Mouse (Mus musculus): ENCODE data around the gene Susd1. TPM values are rescaled to one million over a fixed set of nuclear protein-coding genes. Genes with fewer than 3 reads are reported as not detected.

Gene Susd1
- polyA plus RNA-seq, 1 experiment from 2014 or later, result 3.6 TPM

DNA sequence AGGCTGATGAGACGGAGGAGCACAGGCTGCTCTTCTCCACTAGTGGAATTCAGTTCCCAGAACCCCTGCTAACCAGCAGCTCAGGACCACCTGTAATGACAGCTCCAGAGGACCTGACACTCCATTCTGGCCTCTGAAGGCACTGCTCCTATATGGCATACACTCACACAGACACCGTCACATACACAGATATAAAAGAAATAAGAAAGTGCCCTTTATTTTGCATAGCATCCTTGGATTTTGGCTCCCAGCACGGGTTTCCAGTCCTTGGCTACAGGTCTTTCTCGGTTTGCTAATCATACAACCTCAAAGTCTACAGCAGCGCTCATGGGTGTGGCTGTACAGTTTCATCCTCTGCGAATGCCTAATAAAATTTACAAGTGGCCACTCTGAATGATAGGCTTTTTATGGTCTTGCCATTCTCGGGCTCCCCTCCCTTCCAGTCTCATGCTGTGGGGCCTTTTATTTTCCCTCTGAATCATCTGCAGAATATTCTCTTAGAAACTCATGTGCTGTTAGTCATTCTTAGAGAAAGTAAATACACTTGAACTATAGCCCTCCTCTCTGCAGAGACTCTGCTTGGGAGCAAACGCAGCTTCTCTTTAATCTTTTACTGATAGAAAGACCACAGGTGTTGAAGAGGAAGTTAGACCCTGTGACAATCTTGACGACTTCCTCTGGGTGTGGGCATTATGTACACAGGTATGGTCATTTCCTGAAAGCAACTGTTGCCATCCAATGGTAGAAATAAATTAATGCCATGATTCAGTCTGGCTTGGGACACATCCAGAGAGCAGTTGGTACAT is 119.1 kb downstream of the Susd1 start:
- Histone ChIP-seq H3K27ac (replicated peaks in 1 of 2; ENCODE audit: control insufficient read depth in 1 of 2, insufficient read depth in 1 of 2, low read depth in 2 of 2, low read length in 2 of 2) (no peak overlapping the region), H3K9ac (ENCODE audit: low read length) (no peak overlapping the region), H3K36me3 (ENCODE audit: control insufficient read depth, insufficient read depth, low read length) (no peaks in the 10 kb centered on the region), H3K4me2 (ENCODE audit: low read length) (no peak overlapping the region), H3K4me3 (ENCODE audit: control insufficient read depth in 1 of 2, insufficient read depth in 1 of 2, low read depth in 1 of 2, low read length in 2 of 2) (no peak overlapping the region), H3K9me3 (ENCODE audit: control insufficient read depth, low read length) (no peaks in the 10 kb centered on the region), H3K4me1 (ENCODE audit: control insufficient read depth in 2 of 2, insufficient read depth in 2 of 2, low read length in 2 of 2) (peaks cover 23 to 31% of the 10 kb centered on the region in 2 experiments), H3K27me3 (ENCODE audit: control insufficient read depth, insufficient read depth, low read length) (no peaks in the 10 kb centered on the region)
- WGBS, result 66% methylated on average over 9 of the region's 9 CpGs
- no peak for ATAC-seq (ENCODE audit: insufficient number of reproducible peaks, insufficient read depth, low FRiP score, low read depth)

DNA sequence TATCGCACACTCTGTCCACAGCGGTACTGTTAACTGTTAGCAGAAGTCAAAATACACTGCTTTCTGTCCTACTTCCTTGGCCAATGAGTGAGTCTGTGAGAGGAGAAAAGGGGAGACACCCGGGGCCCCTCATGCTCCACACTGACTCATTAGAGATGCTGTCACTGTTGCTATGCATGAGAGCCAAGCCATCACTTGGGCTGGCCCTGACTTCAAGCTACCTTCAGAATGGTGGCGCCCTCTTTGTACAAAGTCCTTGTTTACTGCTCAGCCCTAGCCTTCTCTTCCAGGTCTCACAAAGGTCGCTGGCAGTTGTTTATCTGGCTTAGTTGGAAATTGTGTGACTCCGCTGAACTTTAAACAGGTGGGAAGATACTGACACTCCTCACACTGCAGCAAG is 119.8 kb downstream of the Susd1 start:
- Histone ChIP-seq H3K36me3 (ENCODE audit: control insufficient read depth, insufficient read depth, low read length) (no peaks in the 10 kb centered on the region), H3K27ac (replicated peaks in 1 of 2; ENCODE audit: control insufficient read depth in 1 of 2, insufficient read depth in 1 of 2, low read depth in 2 of 2, low read length in 2 of 2) (no peak overlapping the region), H3K9me3 (ENCODE audit: control insufficient read depth, low read length) (no peaks in the 10 kb centered on the region), H3K4me1 (ENCODE audit: control insufficient read depth in 2 of 2, insufficient read depth in 2 of 2, low read length in 2 of 2) (peaks cover 23 to 30% of the 10 kb centered on the region in 2 experiments), H3K9ac (ENCODE audit: low read length) (no peak overlapping the region), H3K4me2 (ENCODE audit: low read length) (no peak overlapping the region), H3K27me3 (ENCODE audit: control insufficient read depth, insufficient read depth, low read length) (no peaks in the 10 kb centered on the region), H3K4me3 (ENCODE audit: control insufficient read depth in 1 of 2, insufficient read depth in 1 of 2, low read depth in 1 of 2, low read length in 2 of 2) (no peak overlapping the region)
- whole genome bisulfite sequencing, result 70% methylated on average over 6 of the region's 6 CpGs
- ATAC-seq (ENCODE audit: insufficient number of reproducible peaks, insufficient read depth, low FRiP score, low read depth), result no peak

DNA sequence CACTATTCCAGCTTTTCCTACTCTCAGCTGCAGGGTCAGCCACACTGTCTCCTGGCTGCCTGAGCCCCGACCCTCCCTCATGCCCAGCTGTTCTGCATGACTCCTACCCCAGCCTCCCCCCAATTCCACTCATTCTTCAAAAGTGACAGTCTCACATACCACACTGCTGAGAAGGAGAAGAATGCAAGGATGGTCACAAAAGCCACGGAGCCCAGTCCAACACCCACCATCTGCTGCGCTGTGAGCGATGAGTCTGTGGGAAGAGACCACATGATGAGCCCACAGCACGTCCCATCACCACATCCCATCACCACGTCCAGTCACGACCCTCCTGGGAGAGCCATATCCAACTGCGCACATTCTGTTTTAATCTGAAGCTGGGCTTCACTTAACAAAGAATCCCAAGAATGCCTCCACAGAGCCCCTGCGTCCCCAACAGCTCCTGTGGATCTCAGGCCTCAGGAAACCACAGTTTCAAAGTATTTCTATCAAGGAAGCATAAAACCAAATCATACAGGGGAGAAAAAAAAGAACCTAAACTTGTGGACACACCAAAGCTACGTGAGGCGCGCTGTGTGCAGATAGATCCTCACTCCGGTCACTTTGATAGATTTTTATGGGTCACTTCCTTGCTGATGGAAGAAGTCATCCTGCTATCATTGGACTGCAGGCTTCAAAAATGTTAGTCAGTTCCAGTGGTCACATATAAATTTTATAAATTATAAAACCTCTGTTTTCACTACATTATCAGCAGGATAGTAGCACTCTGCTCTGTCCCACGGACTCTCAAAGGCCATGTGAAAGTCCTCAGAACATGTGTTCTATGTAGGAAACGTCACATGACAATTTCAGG is 122.7 kb downstream of the Susd1 start:
- no peaks in the 10 kb centered on the region for H3K27me3 ChIP-seq (ENCODE audit: control insufficient read depth, insufficient read depth, low read length)
- no peaks in the 10 kb centered on the region for H3K36me3 ChIP-seq (ENCODE audit: control insufficient read depth, insufficient read depth, low read length)
- peak overlapping the region; percentile 9 to 10; a peak in 2 of 4 replicates for H3K27ac ChIP-seq (replicated peaks in 1 of 2; ENCODE audit: control insufficient read depth in 1 of 2, insufficient read depth in 1 of 2, low read depth in 2 of 2, low read length in 2 of 2)
- peak; percentile 30; the same call in 1 of the 2 replicates for ATAC-seq (ENCODE audit: insufficient number of reproducible peaks, insufficient read depth, low FRiP score, low read depth)
- H3K9ac ChIP-seq (ENCODE audit: low read length), result no peak overlapping the region
- no peaks in the 10 kb centered on the region for H3K9me3 ChIP-seq (ENCODE audit: control insufficient read depth, low read length)
- 37% methylated on average over 15 of the region's 15 CpGs for WGBS
- H3K4me3 ChIP-seq (ENCODE audit: control insufficient read depth in 1 of 2, insufficient read depth in 1 of 2, low read depth in 1 of 2, low read length in 2 of 2), result 0 out of 4 replicates have a peak overlapping the region, but pooled peaks of 1 of the 2 experiments have one; percentile 7
- peak overlapping the region; percentile 45 for H3K4me2 ChIP-seq (ENCODE audit: low read length)
- peaks cover 14 to 20% of the 10 kb centered on the region in 2 experiments for H3K4me1 ChIP-seq (ENCODE audit: control insufficient read depth in 2 of 2, insufficient read depth in 2 of 2, low read length in 2 of 2)

DNA sequence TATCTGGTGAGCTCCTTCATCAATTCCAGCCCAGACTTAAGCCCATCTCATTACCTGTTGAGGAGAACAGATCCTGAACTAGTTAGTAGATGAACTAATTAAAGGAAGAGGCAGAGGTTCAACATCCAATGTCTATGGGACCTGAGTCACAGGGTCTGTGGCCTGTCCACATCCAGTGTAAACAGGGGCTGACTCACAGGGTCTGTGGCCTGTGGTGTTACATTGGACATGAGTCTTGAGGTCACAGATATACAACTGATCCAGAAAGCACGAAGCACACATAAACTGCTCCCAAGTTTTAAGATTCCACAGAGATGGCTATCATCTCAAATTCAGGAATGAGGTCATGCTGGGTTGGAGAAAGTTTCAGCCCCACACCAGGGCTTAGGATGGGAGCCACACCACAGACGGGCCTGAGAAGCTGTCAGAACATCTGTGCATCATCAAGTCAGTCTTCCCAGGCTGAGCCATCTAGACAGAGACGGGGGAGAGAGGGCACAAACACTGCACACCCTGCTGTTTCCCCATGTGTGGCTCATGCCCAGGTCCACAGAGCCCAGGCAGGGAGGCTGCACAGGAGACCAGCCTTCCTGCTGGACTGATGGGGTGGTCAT is 123.4 kb downstream of the Susd1 start:
- Histone ChIP-seq H3K4me2 (ENCODE audit: low read length) (peak overlapping the region; percentile 45), H3K27ac (replicated peaks in 1 of 2; ENCODE audit: control insufficient read depth in 1 of 2, insufficient read depth in 1 of 2, low read depth in 2 of 2, low read length in 2 of 2) (peak overlapping the region in 1 of 2 experiments; percentile 9; a peak in 1 of 4 replicates)

DNA sequence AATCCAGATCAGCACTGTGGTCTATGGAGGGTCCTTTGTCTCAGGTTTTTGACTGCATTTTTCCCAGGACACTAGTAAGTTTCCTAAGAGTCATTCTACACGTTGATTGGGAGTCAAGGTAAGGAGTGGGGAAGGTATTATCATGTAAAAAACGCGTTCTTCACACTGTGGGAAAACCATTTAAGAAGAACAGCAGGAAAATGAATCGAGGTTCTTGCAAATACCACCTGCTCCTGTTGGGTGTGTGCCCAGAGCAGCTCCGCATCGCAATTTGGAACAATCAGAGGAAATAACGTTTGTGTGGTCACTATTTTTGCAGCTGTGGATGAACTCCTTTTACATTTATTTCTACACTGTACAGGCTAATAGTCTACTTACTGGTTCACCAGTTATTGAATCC is 125.5 kb downstream of the Susd1 start:
- Histone ChIP-seq H3K4me2 (ENCODE audit: low read length) (no peak overlapping the region), H3K36me3 (ENCODE audit: control insufficient read depth, insufficient read depth, low read length) (no peaks in the 10 kb centered on the region), H3K4me1 (ENCODE audit: control insufficient read depth in 2 of 2, insufficient read depth in 2 of 2, low read length in 2 of 2) (peaks cover 11 to 14% of the 10 kb centered on the region in 2 experiments), H3K27me3 (ENCODE audit: control insufficient read depth, insufficient read depth, low read length) (no peaks in the 10 kb centered on the region), H3K4me3 (ENCODE audit: control insufficient read depth in 1 of 2, insufficient read depth in 1 of 2, low read depth in 1 of 2, low read length in 2 of 2) (no peak overlapping the region), H3K27ac (replicated peaks in 1 of 2; ENCODE audit: control insufficient read depth in 1 of 2, insufficient read depth in 1 of 2, low read depth in 2 of 2, low read length in 2 of 2) (no peak overlapping the region; a peak in 1 of 4 replicates), H3K9ac (ENCODE audit: low read length) (no peak overlapping the region), H3K9me3 (ENCODE audit: control insufficient read depth, low read length) (no peaks in the 10 kb centered on the region)
- no peak for ATAC-seq (ENCODE audit: insufficient number of reproducible peaks, insufficient read depth, low FRiP score, low read depth)
- 59% methylated on average over 7 of the region's 7 CpGs for WGBS

More for the DNA sequence above, 123.4 kb downstream of the Susd1 start:
- ATAC-seq (ENCODE audit: insufficient number of reproducible peaks, insufficient read depth, low FRiP score, low read depth), result 0 out of 2 replicates have a peak, but pooled peaks have one; percentile 44
- Histone ChIP-seq H3K27me3 (ENCODE audit: control insufficient read depth, insufficient read depth, low read length) (no peaks in the 10 kb centered on the region), H3K4me1 (ENCODE audit: control insufficient read depth in 2 of 2, insufficient read depth in 2 of 2, low read length in 2 of 2) (peaks cover 14 to 20% of the 10 kb centered on the region in 2 experiments), H3K9me3 (ENCODE audit: control insufficient read depth, low read length) (no peaks in the 10 kb centered on the region), H3K4me3 (ENCODE audit: control insufficient read depth in 1 of 2, insufficient read depth in 1 of 2, low read depth in 1 of 2, low read length in 2 of 2) (no peak overlapping the region), H3K36me3 (ENCODE audit: control insufficient read depth, insufficient read depth, low read length) (no peaks in the 10 kb centered on the region), H3K9ac (ENCODE audit: low read length) (no peak overlapping the region)
- WGBS, result 41% methylated on average over 3 of the region's 3 CpGs

DNA sequence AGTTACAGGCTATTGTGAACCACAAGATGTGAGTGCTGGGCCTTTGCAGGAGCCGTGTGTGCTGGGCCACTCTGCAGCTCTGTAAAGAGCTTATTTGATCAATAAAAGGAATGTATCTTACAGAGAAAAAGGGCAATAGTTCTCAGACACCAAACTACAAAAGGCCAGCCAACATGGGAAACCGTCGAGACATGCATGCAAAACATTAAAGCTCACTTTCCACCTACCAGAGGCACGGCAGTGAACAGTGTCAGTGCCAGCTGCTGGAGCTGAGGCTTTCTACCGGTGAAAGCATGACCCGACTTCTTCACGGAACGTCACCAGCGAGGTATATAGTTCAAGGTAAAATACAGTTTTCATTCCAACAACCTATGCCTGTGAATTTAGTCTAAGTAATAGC is 127.8 kb downstream of the Susd1 start:
- 93% methylated on average over 9 of the region's 9 CpGs for WGBS
- Histone ChIP-seq H3K9me3 (ENCODE audit: control insufficient read depth, low read length) (no peaks in the 10 kb centered on the region), H3K4me2 (ENCODE audit: low read length) (no peak overlapping the region), H3K4me3 (ENCODE audit: control insufficient read depth in 1 of 2, insufficient read depth in 1 of 2, low read depth in 1 of 2, low read length in 2 of 2) (no peak overlapping the region), H3K36me3 (ENCODE audit: control insufficient read depth, insufficient read depth, low read length) (no peaks in the 10 kb centered on the region), H3K4me1 (ENCODE audit: control insufficient read depth in 2 of 2, insufficient read depth in 2 of 2, low read length in 2 of 2) (peaks cover 7 to 8% of the 10 kb centered on the region in 2 experiments), H3K27ac (replicated peaks in 1 of 2; ENCODE audit: control insufficient read depth in 1 of 2, insufficient read depth in 1 of 2, low read depth in 2 of 2, low read length in 2 of 2) (no peak overlapping the region), H3K27me3 (ENCODE audit: control insufficient read depth, insufficient read depth, low read length) (no peaks in the 10 kb centered on the region), H3K9ac (ENCODE audit: low read length) (no peak overlapping the region)
- no peak for ATAC-seq (ENCODE audit: insufficient number of reproducible peaks, insufficient read depth, low FRiP score, low read depth)

DNA sequence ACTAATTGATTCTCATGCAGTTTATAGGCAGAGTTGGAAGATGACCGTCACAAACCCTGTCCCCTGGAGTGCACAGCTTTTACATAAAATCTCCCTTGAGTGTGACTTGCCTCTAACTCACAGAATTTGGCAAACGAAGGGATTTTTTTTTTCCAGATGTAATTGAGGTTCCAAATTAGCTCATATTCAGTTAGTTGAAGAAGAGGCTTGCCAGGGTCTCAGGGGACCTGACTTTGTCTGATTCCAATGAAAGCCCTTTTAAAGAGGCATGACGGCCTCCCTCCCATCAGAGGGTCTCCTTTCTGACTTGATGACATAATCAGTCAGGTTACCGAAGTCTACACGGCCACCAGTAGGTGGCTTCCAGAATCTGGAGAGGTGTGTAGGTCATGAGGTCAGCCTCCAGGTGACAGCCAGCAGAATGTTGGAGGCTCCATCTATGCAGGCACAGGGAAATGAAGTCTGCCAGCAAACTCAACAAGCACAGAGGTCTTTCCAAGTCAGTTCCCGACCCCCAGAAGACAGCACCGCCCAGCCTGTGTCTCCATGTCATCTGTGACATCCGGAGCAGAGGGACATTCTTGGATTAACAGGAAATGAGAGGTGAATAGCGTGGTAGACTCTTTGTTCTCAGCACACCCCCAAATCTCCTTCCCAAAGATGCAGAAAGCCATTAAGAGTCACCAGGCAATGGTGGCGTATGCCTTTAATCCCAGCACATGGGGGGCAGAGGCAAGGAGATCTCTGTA is 130.4 kb downstream of the Susd1 start:
- H3K4me3 ChIP-seq (ENCODE audit: control insufficient read depth in 1 of 2, insufficient read depth in 1 of 2, low read depth in 1 of 2, low read length in 2 of 2), result no peak overlapping the region
- no peak overlapping the region for H3K9ac ChIP-seq (ENCODE audit: low read length)
- H3K4me2 ChIP-seq (ENCODE audit: low read length), result no peak overlapping the region
- no peaks in the 10 kb centered on the region for H3K36me3 ChIP-seq (ENCODE audit: control insufficient read depth, insufficient read depth, low read length)
- ATAC-seq (ENCODE audit: insufficient number of reproducible peaks, insufficient read depth, low FRiP score, low read depth), result no peak
- WGBS, result 79% methylated on average over 10 of the region's 10 CpGs
- H3K9me3 ChIP-seq (ENCODE audit: control insufficient read depth, low read length), result no peaks in the 10 kb centered on the region
- no peaks in the 10 kb centered on the region for H3K4me1 ChIP-seq (ENCODE audit: control insufficient read depth in 2 of 2, insufficient read depth in 2 of 2, low read length in 2 of 2)
- H3K27ac ChIP-seq (replicated peaks in 1 of 2; ENCODE audit: control insufficient read depth in 1 of 2, insufficient read depth in 1 of 2, low read depth in 2 of 2, low read length in 2 of 2), result no peak overlapping the region
- no peaks in the 10 kb centered on the region for H3K27me3 ChIP-seq (ENCODE audit: control insufficient read depth, insufficient read depth, low read length)

Measured in heart, embryonic 14.5 days (tissue).